Mouse (Mus musculus) layer of hippocampus, adult 18-20 months (tissue): ENCODE results near the gene Foxn3. TPM values are rescaled to one million over a fixed set of nuclear protein-coding genes. Genes with fewer than 3 reads are reported as not detected.

ENCODE experiments used
- DNase-seq, 2 experiments: peaks; one replicate each; pipeline ENCODE4 v3.0.0; 2022; ENCODE audit warnings: low spot score in 2 of 2
- total RNA-seq, 2 experiments: library from RNA; stranded (reverse); gene quantifications; 2 replicates each; pipeline ENCODE4 v1.2.3; 2021

The Foxn3 gene
- total RNA-seq, 2 experiments from 2014 or later: 51.4 to 54.4 TPM

DNA sequence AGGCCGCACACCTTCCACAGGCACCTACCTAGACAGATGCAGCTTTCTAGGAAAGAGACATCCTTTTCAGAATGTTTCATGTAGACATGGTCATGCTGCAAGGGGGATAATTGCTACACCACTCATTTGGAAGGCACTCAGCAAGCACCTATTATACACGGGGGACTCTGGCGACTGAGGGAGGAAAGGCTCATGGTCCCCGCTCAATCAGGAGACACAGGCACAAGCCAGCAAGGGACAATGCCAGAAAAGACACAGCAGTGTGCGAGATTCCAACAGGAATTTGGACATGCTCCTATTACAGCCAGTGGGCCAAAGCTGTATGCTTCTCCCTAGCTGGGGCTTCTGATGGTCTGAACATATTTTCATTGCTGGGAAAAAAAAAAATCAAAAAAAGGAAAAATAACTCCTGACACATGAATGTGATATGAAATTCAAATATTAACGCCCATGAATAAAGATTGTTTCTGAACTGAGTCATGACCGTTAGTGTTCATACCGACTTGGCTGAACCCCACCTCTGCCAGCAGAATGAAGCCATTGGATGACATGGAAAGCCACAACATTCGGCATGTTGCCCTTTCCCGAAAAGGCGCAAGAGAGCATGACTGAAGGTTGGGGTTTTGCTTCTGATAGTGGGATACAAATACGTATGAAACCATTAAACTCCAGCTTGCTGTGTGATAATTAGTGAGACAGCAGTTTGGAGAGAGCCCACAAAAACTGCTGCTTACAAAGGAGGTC, 299.6 kb downstream of the Foxn3 start:
- no peak for DNase-seq

DNA sequence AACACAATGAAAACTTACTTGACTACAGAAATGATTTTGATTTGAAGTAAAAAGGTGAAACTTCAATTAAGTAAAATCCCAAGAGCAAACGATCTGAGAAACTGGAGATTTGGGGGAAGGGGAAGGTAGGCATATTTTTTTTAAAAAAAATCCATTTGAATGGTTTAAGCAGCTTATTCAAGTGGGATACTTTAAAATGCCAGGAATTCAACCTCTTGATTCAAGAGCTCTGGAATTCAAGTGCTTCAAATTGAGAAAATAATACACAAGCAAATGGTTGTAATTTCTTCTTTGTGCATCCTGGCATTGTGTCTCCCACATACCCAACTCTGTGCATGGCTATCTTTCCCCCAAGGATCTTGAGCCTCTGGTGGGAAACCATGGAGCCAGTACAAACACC, 300.5 kb downstream of the Foxn3 start:
- no peak for DNase-seq

DNA sequence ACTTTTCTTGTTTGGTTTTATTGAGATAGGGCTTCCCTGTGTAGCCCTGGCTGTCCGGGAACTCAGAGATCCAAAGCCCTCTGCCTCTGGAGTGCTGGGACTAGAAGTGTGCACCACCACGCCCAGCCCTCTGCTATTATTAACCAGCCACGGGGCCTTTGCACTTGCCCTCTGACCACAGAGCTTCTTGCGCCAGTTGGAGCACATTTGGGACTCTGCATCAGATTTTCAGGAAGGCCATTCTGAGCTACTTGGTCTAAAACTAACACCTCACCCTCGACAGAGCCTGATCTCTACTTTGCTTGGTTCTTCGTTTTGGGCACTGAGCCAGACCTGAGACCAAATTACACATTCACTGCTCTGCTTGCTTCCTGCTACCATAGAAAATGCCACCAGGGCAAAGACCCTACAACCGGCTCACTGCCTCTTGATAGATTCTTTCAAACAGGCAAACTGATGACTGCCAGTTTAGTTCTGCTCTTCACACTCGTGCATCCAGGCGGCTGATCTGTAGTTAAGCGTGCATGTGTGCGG, 301.2 kb downstream of the Foxn3 start:
- no peak for DNase-seq

DNA sequence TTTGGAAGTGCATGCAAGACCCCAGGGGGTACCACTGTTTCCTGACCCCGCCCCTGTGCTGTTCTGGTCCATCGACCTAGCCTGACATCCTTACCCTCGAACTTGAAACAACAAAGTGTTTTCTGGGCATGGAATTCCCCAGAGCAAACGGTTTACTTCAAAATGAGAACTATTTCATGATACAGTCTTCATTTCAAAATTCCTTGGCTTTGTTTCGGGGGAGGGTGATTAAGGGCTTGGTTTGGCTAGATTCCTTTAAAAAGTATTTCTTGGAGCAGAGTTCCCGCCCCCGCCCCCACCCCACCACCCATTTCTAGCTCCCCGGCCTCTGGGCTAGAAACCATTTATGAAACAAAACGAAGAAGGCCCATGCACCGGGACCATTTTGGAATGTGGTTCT, 303.2 kb downstream of the Foxn3 start:
- DNase-seq: no peak

DNA sequence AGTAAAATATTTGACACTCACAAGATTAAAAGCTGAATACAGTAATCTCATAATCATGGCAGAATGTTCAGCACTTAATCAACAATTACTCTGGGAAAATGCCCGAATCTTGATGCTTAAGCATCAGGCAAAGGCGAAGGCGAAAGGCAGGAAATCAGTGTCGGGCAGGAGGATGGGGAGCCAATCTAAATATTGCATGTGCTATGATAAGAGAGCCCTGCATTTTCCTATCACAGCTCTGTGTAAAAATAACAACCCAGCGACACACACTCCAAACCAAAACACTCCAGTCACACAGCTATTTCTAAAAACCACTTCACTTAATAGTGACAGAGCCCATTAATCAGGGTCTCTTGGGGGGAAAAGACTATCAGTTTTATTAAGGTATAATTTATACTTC, 305.8 kb downstream of the Foxn3 start:
- DNase-seq: no peak

DNA sequence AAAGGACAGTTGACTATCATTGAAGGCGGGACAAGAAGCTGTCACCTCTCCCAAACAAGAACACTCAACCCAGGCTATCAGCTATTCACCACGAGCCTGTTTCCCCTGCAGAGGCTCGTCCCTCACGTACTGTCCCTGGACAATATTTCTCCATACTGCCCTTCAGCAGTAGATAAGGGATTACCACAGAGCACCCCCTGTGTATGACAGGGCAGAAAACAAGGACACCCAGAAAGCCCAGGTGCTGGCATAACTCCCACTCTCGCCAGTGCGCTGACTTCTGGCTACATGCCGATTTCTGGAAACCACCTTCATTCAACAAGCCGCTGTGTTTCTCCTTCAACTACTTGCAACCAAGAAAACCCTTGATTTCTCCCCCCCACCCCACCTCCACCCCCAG, 306.4 kb downstream of the Foxn3 start:
- DNase-seq: no peak

DNA sequence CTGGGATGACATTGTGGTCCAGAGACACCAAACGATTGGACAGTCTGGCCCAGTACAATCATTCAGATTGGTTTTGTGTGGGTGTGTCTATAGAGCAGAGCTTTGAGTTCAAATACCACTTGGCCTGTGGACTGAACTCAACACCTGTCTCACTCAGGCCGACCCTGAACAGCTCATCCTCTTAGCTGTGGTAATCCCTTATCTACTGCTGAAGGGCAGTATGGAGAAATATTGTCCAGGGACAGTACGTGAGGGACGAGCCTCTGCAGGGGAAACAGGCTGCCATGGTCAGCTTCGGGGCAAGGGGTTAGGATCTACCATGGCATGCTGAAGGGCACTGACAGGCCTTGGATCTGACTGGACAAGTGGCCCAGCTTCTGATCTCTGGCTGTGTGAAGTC, 306.9 kb downstream of the Foxn3 start:
- no peak for DNase-seq

DNA sequence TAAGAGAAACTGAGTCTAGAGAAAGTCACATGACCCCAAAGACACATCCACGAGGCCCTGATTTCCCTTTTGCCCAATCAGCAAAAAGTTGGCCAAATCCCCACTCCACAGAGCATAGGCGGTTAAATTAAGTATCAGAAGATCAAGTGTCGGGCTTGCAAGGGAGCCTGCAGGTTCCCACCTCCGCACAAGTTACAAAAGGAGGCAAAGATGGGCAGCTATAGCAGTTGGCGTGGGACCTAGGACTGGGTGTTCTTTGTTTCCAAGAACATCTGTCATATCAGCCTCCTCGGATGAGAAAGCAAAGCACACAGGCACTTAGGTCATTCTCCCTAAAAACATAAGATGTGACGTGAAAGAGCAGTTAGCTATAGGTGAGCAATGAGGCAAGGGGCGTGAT, 308.9 kb downstream of the Foxn3 start:
- DNase-seq: no peak

DNA sequence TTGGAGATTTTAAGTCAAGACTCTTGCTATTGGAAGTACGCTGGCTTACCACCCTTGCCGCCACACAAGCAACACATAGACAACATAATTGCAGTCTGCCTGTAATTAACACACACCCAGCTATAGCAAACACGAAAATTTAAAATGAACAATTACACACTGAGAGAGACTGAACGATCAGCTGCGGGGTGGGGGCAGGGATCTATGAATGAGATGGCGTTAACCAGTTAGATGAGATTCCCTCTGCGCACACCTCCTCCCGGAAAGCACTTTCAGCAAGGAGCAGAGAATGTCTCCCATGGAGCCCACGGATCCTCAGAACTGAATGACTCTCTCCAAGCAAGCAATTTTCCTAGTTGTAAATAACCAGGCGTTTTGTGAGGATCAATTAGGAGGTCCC, 309.8 kb downstream of the Foxn3 start:
- no peak for DNase-seq

DNA sequence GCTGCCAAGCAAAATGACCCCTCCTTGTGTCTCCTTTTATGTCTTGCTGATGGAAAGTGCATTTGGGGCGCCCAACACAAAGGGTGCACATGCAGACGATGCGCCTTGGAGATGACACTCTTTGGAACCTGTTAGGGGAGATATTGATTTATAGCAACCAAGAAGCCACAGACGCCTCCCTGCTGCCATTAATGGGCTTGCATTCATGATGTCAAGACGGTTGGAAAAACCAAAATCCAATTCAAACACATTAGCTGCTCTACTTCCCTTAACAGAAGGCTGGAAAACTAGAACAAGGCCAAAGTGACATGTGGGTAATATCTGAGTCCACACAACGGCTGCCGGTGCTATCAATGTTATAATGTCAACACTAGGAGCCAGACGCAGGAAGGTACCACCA, 314.8 kb downstream of the Foxn3 start:
- no peak for DNase-seq

DNA sequence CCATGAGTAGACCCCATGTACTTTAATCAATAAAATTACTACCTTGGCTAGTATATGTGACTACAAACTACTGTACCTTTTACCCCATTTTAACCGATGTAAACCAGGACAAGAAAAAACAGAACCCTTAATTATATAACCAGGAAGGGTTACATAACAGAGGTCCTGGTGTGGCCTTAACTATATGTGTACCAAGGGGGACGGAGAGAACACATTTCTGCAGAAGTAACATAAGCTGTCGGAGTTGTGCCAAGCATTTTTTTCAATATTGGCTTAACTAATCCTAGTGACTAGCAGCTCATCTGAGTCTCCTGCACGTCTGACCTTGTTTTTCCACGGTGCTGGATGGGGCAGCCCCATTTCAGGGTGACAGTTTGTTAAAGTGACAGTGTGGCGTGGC, 315.4 kb downstream of the Foxn3 start:
- DNase-seq: no peak

DNA sequence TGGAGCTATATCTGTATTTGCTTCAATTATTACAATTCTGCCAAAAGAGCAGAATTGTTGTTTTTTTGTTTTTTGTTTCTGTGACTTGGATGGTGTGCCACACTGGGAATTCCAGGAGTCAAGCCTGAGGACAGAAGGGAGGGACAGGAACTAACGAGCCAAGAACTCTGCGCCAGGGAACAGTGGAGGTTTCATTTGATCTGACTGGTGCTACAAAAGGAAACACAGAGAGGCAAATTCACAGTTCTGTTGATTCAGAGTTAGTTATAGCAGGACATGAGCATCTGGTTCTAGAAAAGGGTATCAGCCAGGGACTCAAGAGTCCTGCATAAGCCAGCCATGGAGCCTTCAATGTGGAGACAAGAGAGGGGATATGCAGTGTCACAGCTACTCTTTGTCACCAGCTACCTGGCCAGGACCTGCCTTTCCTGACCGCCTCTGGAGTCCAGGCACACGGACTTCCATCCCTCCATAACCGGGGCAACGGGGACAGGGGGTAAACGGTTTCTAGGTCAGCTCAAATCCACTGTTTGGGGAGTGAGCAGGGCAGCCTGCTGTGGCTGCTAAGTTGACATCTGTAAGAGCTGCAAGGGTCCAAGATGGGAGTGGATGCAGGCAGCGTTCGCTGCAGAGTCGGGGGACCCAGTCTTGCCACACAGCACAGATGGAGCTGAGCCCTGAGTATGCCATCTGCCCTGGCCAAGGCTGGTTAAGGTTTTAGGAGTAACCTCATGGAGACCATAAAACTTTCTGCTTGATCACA, 316.2 kb downstream of the Foxn3 start:
- DNase-seq: no peak

DNA sequence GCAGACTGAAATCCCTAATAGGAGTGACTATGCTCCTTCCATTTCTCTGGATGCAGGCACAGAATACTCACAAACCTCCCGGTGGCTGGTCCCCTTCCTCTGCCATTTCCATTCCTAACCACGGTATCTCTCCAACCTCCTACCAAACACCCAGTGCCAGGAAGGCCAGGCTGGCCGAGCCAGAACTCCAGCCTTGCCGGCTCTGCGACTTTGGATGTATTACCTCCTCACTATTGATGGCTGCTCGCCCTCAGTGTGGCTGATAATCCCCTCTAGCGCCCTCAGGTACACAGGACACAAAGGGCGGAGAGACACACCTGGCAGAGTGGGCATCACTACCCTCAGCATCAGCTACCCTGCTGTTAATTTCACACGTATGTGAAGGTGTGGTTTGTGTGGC, 318.7 kb downstream of the Foxn3 start:
- DNase-seq: no peak

DNA sequence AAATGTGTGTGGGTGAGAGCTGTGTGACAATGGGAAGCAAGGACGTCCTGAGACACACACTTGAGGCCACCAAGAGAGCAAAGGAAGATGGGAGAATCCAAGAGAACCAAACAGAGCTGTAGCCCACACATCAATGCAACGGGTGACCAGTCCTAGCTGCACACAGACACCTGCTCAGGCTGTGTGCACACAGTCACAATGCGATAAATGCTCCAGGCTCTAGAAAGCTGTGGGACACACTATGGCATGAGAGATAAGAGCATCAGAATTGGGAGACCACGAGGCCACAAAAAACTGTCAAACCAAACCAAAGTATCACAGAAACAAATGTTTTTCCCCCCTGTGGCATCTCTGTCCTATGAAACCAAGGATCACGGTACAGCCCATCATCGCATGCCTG, 319.1 kb downstream of the Foxn3 start:
- no peak for DNase-seq

DNA sequence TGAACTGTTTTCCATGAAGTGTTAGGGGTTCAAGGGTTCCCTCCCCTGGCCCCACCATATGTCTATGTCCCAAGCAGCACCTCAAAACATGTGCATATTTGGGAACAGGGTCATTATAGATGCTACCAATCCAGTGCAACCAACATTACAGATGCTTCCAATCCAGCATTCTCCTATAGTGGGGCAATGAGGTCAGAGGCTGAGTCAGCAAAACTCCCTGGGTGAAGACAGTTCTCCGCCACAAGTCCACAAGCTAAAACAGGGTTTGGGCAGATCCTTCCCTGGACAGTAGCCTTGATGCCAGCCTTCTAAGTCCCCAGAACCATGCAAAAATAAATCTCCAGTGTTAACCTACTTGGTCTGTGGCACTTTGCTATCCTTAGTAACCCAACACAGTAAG, 320.1 kb downstream of the Foxn3 start:
- no peak for DNase-seq

DNA sequence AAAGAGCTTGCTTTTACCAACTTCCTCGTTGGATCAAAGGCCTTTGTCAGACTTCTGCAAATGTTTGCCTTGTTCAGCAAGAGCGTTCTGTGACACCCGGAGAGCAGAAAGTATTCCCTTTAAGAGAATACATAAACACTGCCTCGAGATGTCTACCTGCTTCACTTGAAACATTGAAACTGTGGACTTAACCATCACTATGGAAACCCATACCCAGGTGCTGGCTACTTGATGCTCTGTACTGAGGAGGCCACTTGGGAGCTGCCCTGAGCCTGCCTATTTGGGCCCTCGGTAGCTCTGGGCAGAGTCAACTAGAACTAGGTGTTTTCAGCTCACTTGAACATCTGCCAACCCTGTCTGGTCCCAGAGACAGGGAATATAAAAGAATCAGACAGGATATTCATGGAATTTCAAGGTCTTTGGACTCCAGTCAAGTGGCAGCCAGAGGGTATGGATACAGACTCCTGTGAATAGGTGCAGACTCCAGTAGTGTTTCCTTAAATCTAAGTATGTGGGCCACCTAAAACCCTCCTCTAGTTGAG, 323.1 kb downstream of the Foxn3 start:
- DNase-seq: no peak

DNA sequence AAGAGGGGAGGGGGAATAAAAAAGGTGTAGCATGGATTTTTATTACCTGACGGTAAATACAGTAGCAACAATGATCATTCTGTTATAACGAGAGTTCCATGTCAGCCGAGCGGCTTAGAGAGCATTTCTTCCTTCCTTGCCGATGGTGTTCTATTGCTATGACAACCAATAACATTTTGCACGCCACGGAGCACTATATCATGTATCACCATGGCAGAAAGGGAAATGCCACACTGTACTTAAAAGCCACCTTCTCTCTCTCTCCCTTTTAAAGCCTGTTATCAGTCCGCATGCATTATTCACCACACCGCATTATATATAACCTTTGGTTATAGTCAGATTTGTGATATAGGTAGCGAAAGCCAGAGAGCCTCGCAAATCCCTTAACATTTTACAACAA, 323.6 kb downstream of the Foxn3 start:
- DNase-seq: peak in 1 of 2 experiments; percentile 48

DNA sequence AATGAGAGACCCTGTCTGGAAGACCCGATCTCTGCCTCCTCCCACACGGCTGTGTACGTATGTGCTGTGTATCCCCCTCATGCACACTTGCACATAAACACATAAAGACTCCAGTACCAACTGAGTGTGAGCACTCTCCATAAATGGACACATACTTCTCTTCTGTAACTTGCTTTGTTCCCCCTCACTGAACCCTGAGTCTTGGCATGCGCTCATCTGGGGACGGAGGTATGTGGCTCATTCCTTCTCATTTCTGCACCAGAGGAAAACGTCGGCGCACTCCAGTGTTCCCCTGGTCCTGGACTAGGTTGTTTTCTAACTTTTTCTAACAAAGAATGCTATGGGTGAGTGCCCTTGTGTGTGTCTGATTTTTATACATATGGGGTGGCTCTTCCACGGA, 325.9 kb downstream of the Foxn3 start:
- no peak for DNase-seq

DNA sequence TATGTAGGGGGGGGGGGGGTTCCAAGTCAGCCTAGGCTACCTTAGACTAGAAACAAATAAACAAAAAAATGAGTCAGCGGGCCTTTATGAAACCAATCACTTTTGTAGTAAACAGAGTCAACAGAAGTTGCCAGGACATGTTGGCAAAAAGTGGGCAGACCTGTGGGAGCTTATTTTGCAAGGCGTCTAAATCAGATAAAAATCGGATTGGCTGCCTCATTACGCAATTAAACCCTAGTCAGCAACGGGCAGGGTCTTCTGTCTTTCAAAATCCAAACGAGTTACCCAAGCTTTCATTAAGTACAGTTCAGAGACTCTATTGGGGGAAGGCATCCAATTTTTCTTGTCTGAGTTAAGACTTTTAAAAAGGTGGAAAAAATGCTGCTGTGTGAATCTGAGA, 329.0 kb downstream of the Foxn3 start:
- no peak for DNase-seq

DNA sequence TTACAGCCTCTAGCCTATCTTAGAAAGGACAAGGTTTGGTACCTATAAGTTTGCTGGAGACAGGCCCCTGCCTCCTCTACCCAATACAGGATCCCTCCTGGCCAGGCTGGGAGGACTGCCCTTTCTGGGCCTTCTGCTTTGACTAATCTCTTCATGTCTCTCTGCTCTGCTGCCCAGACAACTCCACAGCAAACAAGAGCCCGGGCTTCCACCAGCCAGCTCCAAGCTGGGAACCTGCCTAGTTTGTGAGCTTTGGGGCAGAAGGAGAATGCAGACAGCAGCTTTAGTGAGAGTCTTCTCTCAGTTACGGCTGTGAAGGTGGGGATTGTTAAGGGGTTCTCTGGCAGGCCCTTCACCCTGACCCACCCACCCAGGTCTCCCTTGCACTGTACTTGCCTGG, 330.0 kb downstream of the Foxn3 start:
- DNase-seq: no peak

DNA sequence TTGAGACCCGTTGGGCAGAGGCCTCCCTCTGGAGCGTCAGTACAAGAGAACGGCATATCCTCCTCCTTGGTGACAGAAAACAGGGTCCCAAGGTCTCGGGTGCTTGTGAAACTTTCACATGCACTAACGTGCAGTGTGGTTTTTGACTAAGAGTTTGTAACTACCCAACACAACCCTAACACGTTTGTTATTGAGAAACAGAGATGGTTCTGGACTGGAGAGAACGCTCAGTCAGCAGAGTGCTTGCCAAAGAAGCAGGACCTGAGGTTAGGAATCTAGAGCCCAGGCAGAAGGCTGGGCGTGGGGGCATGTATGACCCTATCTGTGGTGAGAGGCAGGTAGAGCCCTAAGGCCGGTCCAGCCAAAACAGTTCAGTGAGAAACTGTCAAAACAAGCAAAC, 330.9 kb downstream of the Foxn3 start:
- DNase-seq: no peak

DNA sequence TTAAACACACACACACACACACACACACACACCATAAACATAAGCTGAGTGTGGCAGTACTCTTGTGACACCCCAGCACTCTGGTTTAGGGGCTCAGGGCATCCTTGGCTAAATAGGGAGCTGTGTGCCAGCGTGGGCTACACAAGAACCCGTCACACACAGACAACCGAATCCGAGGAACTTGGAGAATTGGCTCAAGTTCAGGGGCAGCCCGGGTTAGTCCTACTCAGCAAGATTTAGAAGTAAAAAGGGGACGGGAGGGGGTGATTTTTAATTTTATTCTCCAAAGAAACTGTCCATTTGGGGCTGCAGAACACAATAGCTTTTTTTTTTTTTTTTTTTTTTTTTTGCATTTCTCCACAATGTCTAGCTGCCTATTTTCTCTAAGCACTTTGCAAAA, 332.1 kb downstream of the Foxn3 start:
- no peak for DNase-seq

DNA sequence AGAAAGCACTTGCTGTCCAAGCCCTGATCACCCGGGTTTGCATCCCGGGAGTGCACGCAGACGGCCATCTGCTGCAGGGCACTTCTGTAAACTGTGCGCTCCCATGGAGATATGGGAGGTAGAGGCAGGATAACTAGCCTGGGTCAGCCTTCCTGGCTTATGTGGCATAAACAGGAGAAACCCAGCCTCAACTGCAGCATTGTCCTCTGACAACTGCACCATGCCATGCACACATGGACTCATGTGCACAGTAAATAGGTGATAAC, 332.7 kb downstream of the Foxn3 start:
- DNase-seq: no peak
